Mouse (Mus musculus) hindbrain, embryonic 16.5 days (tissue): ENCODE data around the gene Bbc3. TPM values are rescaled to one million over a fixed set of nuclear protein-coding genes. Genes with fewer than 3 reads are reported as not detected.
A peak's percentile ranks its signal among the peaks of the same experiment; 100 is the strongest.

ENCODE experiments used
- ATAC-seq: fragments of 200-750 bp; cut with Nextera tagmentation; 2 replicates; pipeline ENCODE4 v1.8.0; 2017; ENCODE audit warnings: moderate TSS enrichment, moderate library complexity
- H3K27ac ChIP-seq: fragments of 300-500 bp; sonication (generic); 2 replicates; pipeline ENCODE4 v1.5.1; 2014; ENCODE audit warnings: low read depth, mild to moderate bottlenecking, control low read depth, low read length, moderate library complexity
- H3K27me3 ChIP-seq: fragments of 300-500 bp; sonication (generic); replicated peaks from 2 replicates; pipeline ENCODE4 v1.6.1; 2014; ENCODE audit warnings: low read length; ENCODE audit not compliant: control insufficient read depth, insufficient read depth
- H3K36me3 ChIP-seq: fragments of 300-500 bp; sonication (generic); 2 replicates; pipeline ENCODE4 v1.6.1; 2014; ENCODE audit warnings: mild to moderate bottlenecking, low read length, moderate library complexity, mixed read lengths; ENCODE audit not compliant: control insufficient read depth, insufficient read depth
- H3K4me1 ChIP-seq: fragments of 300-500 bp; sonication (generic); 2 replicates; pipeline ENCODE4 v1.6.1; 2014; ENCODE audit warnings: low read depth, low read length; ENCODE audit not compliant: control insufficient read depth, insufficient read depth
- H3K4me2 ChIP-seq: fragments of 300-500 bp; sonication (generic); 2 replicates; pipeline ENCODE4 v1.6.1; 2014; ENCODE audit warnings: mild to moderate bottlenecking, low read length, control low read depth, moderate library complexity
- H3K4me3 ChIP-seq: fragments of 300-500 bp; sonication (generic); 2 replicates; pipeline ENCODE4 v1.5.1; 2014; ENCODE audit warnings: mild to moderate bottlenecking, low read length, control low read depth, moderate library complexity
- H3K9ac ChIP-seq: fragments of 300-500 bp; sonication (generic); 2 replicates; pipeline ENCODE4 v1.6.1; 2014; ENCODE audit warnings: low read depth, mild to moderate bottlenecking, control low read depth, low read length, moderate library complexity
- H3K9me3 ChIP-seq: fragments of 300-500 bp; sonication (generic); 2 replicates; pipeline ENCODE4 v1.6.1; 2014; ENCODE audit warnings: mild to moderate bottlenecking, low read length, moderate library complexity; ENCODE audit not compliant: control insufficient read depth
- WGBS: fragments of 180-500 bp; shearing (Covaris S2); extraction: QIAGEN DNeasy Blood & Tissue Kit; methylation state at CpG from one replicate; pipeline ENCODE4 v1.1.7; 2014; 5-methylcytosine and 5-hydroxymethylcytosine counted together
- polyA plus RNA-seq: library from polyadenylated mRNA; unstranded; fragments of >200 nt; fragmentation: Nextera tagmentation; extraction: Ambion mirVana; gene quantifications from 2 replicates; pipeline ENCODE4 v1.2.1, GENCODE M21; 2015

Bbc3 gene
- polyA plus RNA-seq, 1 experiment from 2014 or later, result 32.7 TPM

GRCm38 (mm10) chr7:16324661-16325060, 16.5 kb downstream of the Bbc3 start:
- ATAC-seq, result no peak
- Histone ChIP-seq H3K4me1 (no peaks in the 10 kb centered on the region; the same call in 1 of the 2 replicates), H3K36me3 (peaks cover 13% of the 10 kb centered on the region; the same call in 1 of the 2 replicates), H3K9ac (no peak overlapping the region), H3K27me3 (no peaks in the 10 kb centered on the region), H3K27ac (no peak overlapping the region), H3K4me3 (no peak overlapping the region), H3K9me3 (no peaks in the 10 kb centered on the region), H3K4me2 (no peak overlapping the region)
- WGBS, result 87% methylated on average over 7 of the region's 7 CpGs

- Histone ChIP-seq H3K9ac (no peak overlapping the region), H3K36me3 (peaks cover 19% of the 10 kb centered on the region), H3K4me3 (no peak overlapping the region), H3K27me3 (no peaks in the 10 kb centered on the region), H3K4me1 (no peaks in the 10 kb centered on the region; the same call in 1 of the 2 replicates), H3K9me3 (no peaks in the 10 kb centered on the region), H3K4me2 (no peak overlapping the region), H3K27ac (peak overlapping the region; percentile 37; the same call in 1 of the 2 replicates)
- ATAC-seq, result peak; percentile 55
- WGBS, result 28% methylated on average over 8 of the region's 8 CpGs
Observed at GRCm38 (mm10) chr7:16325920-16326606, 17.9 kb downstream of the Bbc3 start.

GRCm38 (mm10) chr7:16326607-16326971, 18.4 kb downstream of the Bbc3 start:
- H3K36me3 ChIP-seq, result peaks cover 19% of the 10 kb centered on the region
- no peak overlapping the region for H3K4me2 ChIP-seq
- no peak overlapping the region for H3K4me3 ChIP-seq
- 0 out of 2 replicates have a peak, but pooled peaks have one; percentile 13 for ATAC-seq
- H3K9me3 ChIP-seq, result no peaks in the 10 kb centered on the region
- H3K27ac ChIP-seq, result no peak overlapping the region
- H3K27me3 ChIP-seq, result no peaks in the 10 kb centered on the region
- no peak overlapping the region for H3K9ac ChIP-seq
- 95% methylated on average over 2 of the region's 2 CpGs for WGBS
- no peaks in the 10 kb centered on the region; the same call in 1 of the 2 replicates for H3K4me1 ChIP-seq

- no peak overlapping the region for H3K27ac ChIP-seq
- no peak for ATAC-seq
- WGBS, result 91% methylated on average over 3 of the region's 3 CpGs
- no peak overlapping the region for H3K9ac ChIP-seq
- no peaks in the 10 kb centered on the region for H3K27me3 ChIP-seq
- no peaks in the 10 kb centered on the region; the same call in 1 of the 2 replicates for H3K4me1 ChIP-seq
- H3K4me2 ChIP-seq, result no peak overlapping the region
- H3K4me3 ChIP-seq, result no peak overlapping the region
- H3K36me3 ChIP-seq, result peaks cover 23% of the 10 kb centered on the region
- H3K9me3 ChIP-seq, result no peaks in the 10 kb centered on the region
Observed at GRCm38 (mm10) chr7:16329146-16329545, 21.0 kb downstream of the Bbc3 start.

GRCm38 (mm10) chr7:16337733-16338132, 29.5 kb downstream of the Bbc3 start:
- Histone ChIP-seq H3K27ac (no peak overlapping the region), H3K4me2 (no peak overlapping the region), H3K4me1 (no peaks in the 10 kb centered on the region), H3K27me3 (no peaks in the 10 kb centered on the region), H3K36me3 (peaks cover 9% of the 10 kb centered on the region), H3K9me3 (no peaks in the 10 kb centered on the region), H3K9ac (no peak overlapping the region), H3K4me3 (no peak overlapping the region)
- WGBS, result 85% methylated on average over 2 of the region's 2 CpGs
- no peak for ATAC-seq

GRCm38 (mm10) chr7:16344598-16344997, 36.4 kb downstream of the Bbc3 start:
- Histone ChIP-seq H3K27ac (no peak overlapping the region), H3K9ac (no peak overlapping the region), H3K9me3 (no peaks in the 10 kb centered on the region), H3K4me3 (no peak overlapping the region), H3K4me2 (no peak overlapping the region), H3K27me3 (no peaks in the 10 kb centered on the region), H3K36me3 (peaks cover 3% of the 10 kb centered on the region; the same call in 1 of the 2 replicates), H3K4me1 (no peaks in the 10 kb centered on the region)
- WGBS, result 87% methylated on average over 3 of the region's 3 CpGs
- ATAC-seq, result no peak

- no peaks in the 10 kb centered on the region for H3K27me3 ChIP-seq
- no peak overlapping the region for H3K4me2 ChIP-seq
- no peak overlapping the region for H3K27ac ChIP-seq
- ATAC-seq, result no peak
- no peaks in the 10 kb centered on the region for H3K9me3 ChIP-seq
- peaks cover 6% of the 10 kb centered on the region for H3K36me3 ChIP-seq
- H3K4me3 ChIP-seq, result no peak overlapping the region
- WGBS, result 69% methylated on average over 4 of the region's 4 CpGs
- no peak overlapping the region for H3K9ac ChIP-seq
- no peaks in the 10 kb centered on the region for H3K4me1 ChIP-seq
Observed at GRCm38 (mm10) chr7:16345297-16345696, 37.1 kb downstream of the Bbc3 start.

- no peak overlapping the region for H3K9ac ChIP-seq
- H3K27me3 ChIP-seq, result no peaks in the 10 kb centered on the region
- no peak overlapping the region for H3K4me2 ChIP-seq
- no peak overlapping the region for H3K27ac ChIP-seq
- no peak overlapping the region for H3K4me3 ChIP-seq
- peaks cover 18% of the 10 kb centered on the region for H3K36me3 ChIP-seq
- no peaks in the 10 kb centered on the region for H3K4me1 ChIP-seq
- no peak for ATAC-seq
- 85% methylated on average over 5 of the region's 5 CpGs for WGBS
- H3K9me3 ChIP-seq, result no peaks in the 10 kb centered on the region
Observed at GRCm38 (mm10) chr7:16349999-16350398, 41.8 kb downstream of the Bbc3 start.

- ATAC-seq, result no peak
- H3K9me3 ChIP-seq, result no peaks in the 10 kb centered on the region
- WGBS, result 97% methylated on average over 3 of the region's 3 CpGs
- peaks cover 26% of the 10 kb centered on the region for H3K36me3 ChIP-seq
- no peaks in the 10 kb centered on the region for H3K4me1 ChIP-seq
- no peaks in the 10 kb centered on the region for H3K27me3 ChIP-seq
- no peak overlapping the region for H3K4me3 ChIP-seq
- no peak overlapping the region for H3K4me2 ChIP-seq
- no peak overlapping the region for H3K9ac ChIP-seq
- no peak overlapping the region for H3K27ac ChIP-seq
Observed at GRCm38 (mm10) chr7:16355854-16356594, 47.8 kb downstream of the Bbc3 start.
